Mouse (Mus musculus) heart, embryonic 11.5 days (tissue): ENCODE results near the gene Stim1. TPM values are rescaled to one million over a fixed set of nuclear protein-coding genes. Genes with fewer than 3 reads are reported as not detected.

Source experiments
- ATAC-seq: fragments of 200-750 bp; cut with Nextera tagmentation; replicated peaks from 2 replicates; pipeline ENCODE4 v1.8.0; 2017; ENCODE audit warnings: moderate library complexity; ENCODE audit not compliant: insufficient number of reproducible peaks, low FRiP score, low TSS enrichment
- H3K27ac ChIP-seq: fragments of 300-500 bp; sonication (generic); 2 replicates; pipeline ENCODE4 v1.5.1; 2014; ENCODE audit warnings: mild to moderate bottlenecking, low read depth, low read length
- H3K27me3 ChIP-seq: fragments of 300-500 bp; sonication (generic); 2 replicates; pipeline ENCODE4 v1.6.1; 2014; ENCODE audit warnings: mild to moderate bottlenecking, low read length, mixed read lengths; ENCODE audit not compliant: control insufficient read depth, insufficient read depth
- H3K36me3 ChIP-seq: fragments of 300-500 bp; sonication (generic); 2 replicates; pipeline ENCODE4 v1.6.1; 2014; ENCODE audit warnings: mild to moderate bottlenecking, low read length, moderate library complexity, mixed read lengths; ENCODE audit not compliant: control insufficient read depth, insufficient read depth
- H3K4me1 ChIP-seq: fragments of 300-500 bp; sonication (generic); 2 replicates; pipeline ENCODE4 v1.6.1; 2014; ENCODE audit warnings: low read length; ENCODE audit not compliant: control insufficient read depth, insufficient read depth
- H3K4me2 ChIP-seq: fragments of 300-500 bp; sonication (generic); 2 replicates; pipeline ENCODE4 v1.6.1; 2014; ENCODE audit warnings: mild to moderate bottlenecking, moderate library complexity
- H3K4me3 ChIP-seq: fragments of 300-500 bp; sonication (generic); 2 replicates; pipeline ENCODE4 v1.5.1; 2014; ENCODE audit warnings: low read depth, low read length
- H3K9ac ChIP-seq: fragments of 300-500 bp; sonication (generic); 2 replicates; pipeline ENCODE4 v1.6.1; 2014; ENCODE audit warnings: mild to moderate bottlenecking, low read depth, low read length, moderate library complexity
- H3K9me3 ChIP-seq: fragments of 300-500 bp; sonication (generic); replicated peaks from 2 replicates; pipeline ENCODE4 v1.6.1; 2016; ENCODE audit warnings: low read length; ENCODE audit not compliant: control insufficient read depth
- WGBS: fragments of 180-500 bp; shearing (Covaris S2); extraction: QIAGEN DNeasy Blood & Tissue Kit; methylation state at CpG from one replicate; pipeline ENCODE4 v1.1.7; 2014; ENCODE audit not compliant: insufficient replicate concordance; 5-methylcytosine and 5-hydroxymethylcytosine counted together
- polyA plus RNA-seq: library from polyadenylated mRNA; unstranded; fragments of >200 nt; fragmentation: Nextera tagmentation; extraction: Ambion mirVana; gene quantifications from 2 replicates; pipeline ENCODE4 v1.2.1, GENCODE M21; 2014

The Stim1 gene
- polyA plus RNA-seq, 1 experiment from 2014 or later, result 9.1 TPM

DNA sequence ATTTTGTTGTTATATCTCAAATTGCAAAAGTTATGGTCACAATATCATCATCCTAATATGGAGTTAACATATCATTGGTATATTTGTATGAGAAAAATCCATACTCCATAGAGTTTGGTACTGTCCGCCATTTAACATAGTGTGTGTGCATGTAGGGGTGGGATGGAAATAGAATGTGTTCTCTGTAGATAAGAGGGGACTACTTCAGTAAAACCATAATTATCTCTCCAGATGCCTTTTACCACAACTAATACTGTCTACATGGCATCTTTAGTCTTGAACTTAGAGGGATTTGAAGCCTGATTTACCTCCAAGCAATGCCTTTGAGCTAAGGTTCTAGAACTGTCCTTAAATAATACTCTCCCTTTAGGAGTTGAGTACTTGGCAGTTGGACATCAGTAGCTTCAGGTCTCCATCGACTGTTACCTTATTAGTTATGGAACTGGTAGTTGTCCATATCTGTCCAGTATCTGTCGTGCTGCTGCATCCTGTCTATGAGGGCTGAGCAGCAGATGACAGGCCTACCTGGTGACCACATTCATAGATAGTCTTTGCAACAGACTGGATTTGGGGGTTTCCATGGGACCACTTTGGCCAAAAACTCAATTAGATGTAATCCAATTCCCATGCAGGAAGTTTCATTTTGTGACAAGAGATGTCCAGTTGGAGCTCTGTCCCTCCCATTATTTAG is 105.9 kb downstream of the Stim1 start:
- H3K36me3 ChIP-seq, result no peaks in the 10 kb centered on the region
- no peak overlapping the region for H3K27ac ChIP-seq
- no peaks in the 10 kb centered on the region for H3K4me1 ChIP-seq
- H3K27me3 ChIP-seq, result no peaks in the 10 kb centered on the region
- H3K9me3 ChIP-seq, result no peaks in the 10 kb centered on the region
- no peak overlapping the region for H3K9ac ChIP-seq
- H3K4me2 ChIP-seq, result no peak overlapping the region
- ATAC-seq, result no peak
- no peak overlapping the region for H3K4me3 ChIP-seq
- 87% methylated on average over 3 of the region's 3 CpGs for WGBS

DNA sequence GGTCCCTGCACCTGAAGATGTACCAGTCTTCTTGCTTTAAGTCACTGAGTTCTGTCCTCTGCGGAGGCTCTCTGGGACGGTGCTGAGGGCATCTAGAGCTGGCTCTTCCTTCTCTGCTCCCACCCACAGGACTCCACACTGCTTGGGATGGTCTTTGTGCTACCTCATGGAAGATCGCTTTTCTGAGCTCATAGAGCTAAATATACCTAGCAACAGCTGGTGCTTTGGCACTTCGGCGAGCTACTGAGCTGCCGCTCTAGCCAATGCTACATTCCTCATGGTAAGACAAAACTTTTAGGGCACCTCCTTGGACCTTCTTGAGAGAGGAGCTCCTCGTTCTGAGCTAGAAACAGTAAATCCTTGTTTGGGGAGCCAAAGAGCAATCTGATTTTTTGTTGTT is 115.6 kb downstream of the Stim1 start:
- no peak overlapping the region for H3K4me3 ChIP-seq
- no peak overlapping the region for H3K9ac ChIP-seq
- no peaks in the 10 kb centered on the region for H3K36me3 ChIP-seq
- ATAC-seq, result no peak
- H3K4me2 ChIP-seq, result no peak overlapping the region
- no peak overlapping the region for H3K27ac ChIP-seq
- H3K27me3 ChIP-seq, result no peaks in the 10 kb centered on the region
- H3K9me3 ChIP-seq, result no peaks in the 10 kb centered on the region
- H3K4me1 ChIP-seq, result no peaks in the 10 kb centered on the region
- 84% methylated on average over 7 of the region's 7 CpGs for WGBS

DNA sequence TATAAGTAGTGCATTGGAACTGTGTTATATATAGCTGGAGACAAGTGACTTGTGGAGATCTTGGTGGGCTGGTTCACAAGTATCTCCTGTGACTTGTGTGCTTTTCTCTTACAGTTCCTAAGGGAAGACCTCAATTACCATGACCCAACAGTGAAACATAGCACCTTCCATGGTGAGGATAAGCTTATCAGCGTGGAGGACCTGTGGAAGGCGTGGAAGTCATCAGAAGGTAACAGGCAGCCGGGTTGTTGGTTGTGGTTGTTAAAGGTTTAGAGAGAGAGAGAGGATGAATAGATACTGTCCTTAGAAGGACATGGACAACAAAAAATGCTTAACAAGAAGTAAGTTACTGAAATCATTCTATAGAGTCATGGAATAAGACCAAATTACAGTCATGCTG is 118.4 kb downstream of the Stim1 start:
- 74% methylated on average over 3 of the region's 3 CpGs for WGBS
- Histone ChIP-seq H3K27ac (no peak overlapping the region), H3K36me3 (no peaks in the 10 kb centered on the region), H3K4me2 (no peak overlapping the region), H3K9me3 (no peaks in the 10 kb centered on the region), H3K27me3 (no peaks in the 10 kb centered on the region), H3K9ac (no peak overlapping the region), H3K4me1 (no peaks in the 10 kb centered on the region), H3K4me3 (no peak overlapping the region)
- ATAC-seq, result no peak

DNA sequence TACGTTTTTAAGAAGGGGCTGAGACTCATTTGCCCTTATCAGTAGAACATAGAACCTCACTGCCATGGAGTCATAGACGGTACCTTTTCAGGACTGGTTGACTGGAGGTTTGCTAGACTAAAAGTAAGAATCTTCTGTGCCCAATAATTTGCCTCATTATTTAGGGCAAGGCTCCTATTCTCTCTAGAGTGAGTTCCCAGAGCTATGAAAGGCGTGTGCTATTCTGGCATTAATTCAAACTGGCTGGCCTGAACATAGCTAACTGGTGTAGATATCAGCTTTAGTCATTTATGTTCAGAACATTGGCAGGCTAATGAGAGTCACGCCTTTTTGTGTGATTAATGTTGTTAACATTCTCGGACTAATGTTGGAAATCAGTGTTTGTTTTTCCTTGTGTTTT is 121.5 kb downstream of the Stim1 start:
- H3K4me1 ChIP-seq, result no peaks in the 10 kb centered on the region
- H3K4me2 ChIP-seq, result no peak overlapping the region
- no peak overlapping the region for H3K9ac ChIP-seq
- H3K27ac ChIP-seq, result no peak overlapping the region
- ATAC-seq, result no peak
- no peaks in the 10 kb centered on the region for H3K9me3 ChIP-seq
- H3K27me3 ChIP-seq, result no peaks in the 10 kb centered on the region
- no peaks in the 10 kb centered on the region for H3K36me3 ChIP-seq
- no peak overlapping the region for H3K4me3 ChIP-seq
- WGBS, result 65% methylated on average over 5 of the region's 5 CpGs

DNA sequence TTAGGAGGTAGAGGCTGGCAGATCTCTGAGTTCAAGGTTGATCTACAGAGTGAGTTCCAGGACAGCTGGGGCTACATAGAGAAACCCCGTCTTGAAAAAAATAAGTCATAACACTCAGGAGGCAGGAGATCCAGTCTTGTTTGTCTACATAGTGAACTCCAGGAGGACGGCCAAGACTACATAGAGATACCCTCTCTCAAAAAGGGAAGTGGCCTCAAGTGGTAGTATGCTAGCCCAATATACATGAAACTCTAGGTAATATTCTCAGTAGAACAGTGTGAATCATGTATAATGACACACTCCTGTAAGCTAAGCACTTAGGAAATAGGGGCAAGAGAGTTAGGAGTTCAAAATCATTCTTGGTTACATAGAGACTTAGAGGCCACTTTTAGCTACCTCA is 126.3 kb downstream of the Stim1 start:
- Histone ChIP-seq H3K9ac (no peak overlapping the region), H3K27ac (no peak overlapping the region), H3K4me3 (no peak overlapping the region), H3K4me2 (no peak overlapping the region), H3K9me3 (no peaks in the 10 kb centered on the region), H3K4me1 (no peaks in the 10 kb centered on the region), H3K36me3 (no peaks in the 10 kb centered on the region), H3K27me3 (no peaks in the 10 kb centered on the region)
- no peak for ATAC-seq
- WGBS, result 86% methylated on average over 2 of the region's 2 CpGs

DNA sequence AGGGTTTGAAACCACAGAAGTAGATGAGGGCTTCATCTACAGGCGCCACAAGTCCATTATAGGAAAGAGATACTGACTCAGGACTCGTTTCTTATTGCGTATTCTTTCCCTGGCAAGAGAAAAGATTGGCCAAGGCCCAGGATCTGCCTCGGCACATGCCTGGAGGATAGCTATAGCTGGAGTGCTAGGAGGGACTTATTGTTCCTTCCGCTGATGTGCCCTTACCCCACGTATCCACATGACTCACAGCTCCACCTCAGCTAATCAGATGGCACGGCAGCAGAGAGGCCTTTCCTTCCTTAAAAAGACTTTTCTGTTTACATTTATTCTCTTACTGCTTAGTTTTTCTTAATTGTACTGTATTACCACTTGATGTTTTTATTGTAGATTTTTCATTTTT is 128.3 kb downstream of the Stim1 start:
- Histone ChIP-seq H3K9me3 (no peaks in the 10 kb centered on the region), H3K9ac (no peak overlapping the region), H3K36me3 (no peaks in the 10 kb centered on the region), H3K4me1 (no peaks in the 10 kb centered on the region), H3K4me2 (no peak overlapping the region), H3K27ac (no peak overlapping the region), H3K27me3 (no peaks in the 10 kb centered on the region), H3K4me3 (no peak overlapping the region)
- 74% methylated on average over 7 of the region's 7 CpGs for WGBS
- no peak for ATAC-seq

DNA sequence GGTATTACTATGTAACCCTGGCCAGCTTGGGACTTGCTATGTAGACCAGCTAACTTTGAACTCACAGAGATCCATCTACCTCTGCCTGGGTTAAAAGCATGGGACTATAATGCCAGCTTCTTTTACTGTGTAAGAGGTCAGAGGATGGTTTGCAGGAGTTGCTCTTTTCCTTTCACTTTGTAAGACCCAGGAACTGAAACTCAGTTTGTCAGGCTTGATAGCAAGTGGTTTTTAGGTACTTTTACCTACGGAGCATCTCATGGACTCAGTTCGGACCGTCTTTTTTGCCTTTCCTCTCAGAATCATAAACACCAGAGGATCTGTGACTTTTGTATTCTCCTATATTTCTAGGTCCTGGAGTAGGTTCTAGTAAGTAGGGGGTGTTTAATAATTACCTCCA is 128.7 kb downstream of the Stim1 start:
- H3K9ac ChIP-seq, result no peak overlapping the region
- no peak overlapping the region for H3K4me3 ChIP-seq
- no peak for ATAC-seq
- no peaks in the 10 kb centered on the region for H3K27me3 ChIP-seq
- no peak overlapping the region for H3K4me2 ChIP-seq
- WGBS, result 87% methylated on average over 3 of the region's 3 CpGs
- H3K9me3 ChIP-seq, result no peaks in the 10 kb centered on the region
- H3K27ac ChIP-seq, result no peak overlapping the region
- no peaks in the 10 kb centered on the region for H3K36me3 ChIP-seq
- no peaks in the 10 kb centered on the region for H3K4me1 ChIP-seq

DNA sequence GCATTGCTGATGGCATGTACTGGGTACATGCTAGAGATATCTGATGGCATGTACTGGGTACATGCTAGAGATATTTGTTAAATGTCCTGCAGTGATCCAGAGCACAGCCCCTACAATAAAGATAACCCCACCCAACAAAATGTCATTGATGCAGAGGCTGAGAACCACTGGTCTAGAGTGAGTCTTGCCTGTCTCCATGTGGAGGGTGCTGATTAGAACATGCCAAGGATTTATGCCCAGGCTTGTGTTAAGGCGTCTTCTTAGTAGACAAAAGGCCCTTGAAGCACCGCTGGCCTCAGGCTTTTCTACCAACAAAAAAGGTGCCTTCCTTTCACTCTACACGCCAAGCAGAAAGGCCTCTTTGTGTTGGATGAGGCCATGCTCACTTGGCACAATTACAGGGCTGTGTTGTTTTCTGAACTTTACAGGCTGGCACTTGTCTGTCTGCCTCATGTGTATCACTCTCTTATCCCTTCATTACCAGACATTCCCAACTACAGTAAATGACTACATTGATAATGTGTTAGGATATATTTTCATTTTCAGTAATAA is 131.7 kb downstream of the Stim1 start:
- H3K36me3 ChIP-seq, result no peaks in the 10 kb centered on the region

DNA sequence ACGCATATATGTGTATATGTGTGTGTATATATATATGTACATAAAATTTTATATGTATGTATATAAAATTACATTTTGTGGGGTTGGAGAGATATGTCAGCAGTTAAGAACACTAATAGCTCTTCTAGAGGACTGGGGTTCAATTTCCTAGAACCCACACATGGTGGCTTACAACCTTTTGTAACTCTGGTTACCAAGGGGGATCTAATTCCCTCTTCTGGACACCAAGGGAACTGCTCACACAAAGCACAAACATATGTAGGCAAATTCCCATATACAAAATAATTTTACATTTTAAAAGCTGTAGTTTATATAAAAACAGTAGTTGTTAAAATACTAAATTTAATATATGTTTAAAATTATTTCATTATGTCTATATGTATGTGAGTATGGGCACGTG is 136.5 kb downstream of the Stim1 start:
- 88% methylated on average over 2 of the region's 2 CpGs for WGBS
- H3K36me3 ChIP-seq, result no peaks in the 10 kb centered on the region
- no peaks in the 10 kb centered on the region for H3K4me1 ChIP-seq
- no peak for ATAC-seq
- H3K4me2 ChIP-seq, result no peak overlapping the region
- H3K9me3 ChIP-seq, result no peaks in the 10 kb centered on the region
- H3K9ac ChIP-seq, result no peak overlapping the region
- no peak overlapping the region for H3K4me3 ChIP-seq
- no peaks in the 10 kb centered on the region for H3K27me3 ChIP-seq
- no peak overlapping the region for H3K27ac ChIP-seq

More for the DNA sequence above, 131.7 kb downstream of the Stim1 start:
- ATAC-seq, result no peak
- H3K4me1 ChIP-seq, result no peaks in the 10 kb centered on the region
- H3K4me2 ChIP-seq, result no peak overlapping the region
- H3K27me3 ChIP-seq, result no peaks in the 10 kb centered on the region
- 71% methylated on average over 3 of the region's 3 CpGs for WGBS
- H3K4me3 ChIP-seq, result no peak overlapping the region
- H3K27ac ChIP-seq, result no peak overlapping the region
- H3K9ac ChIP-seq, result no peak overlapping the region
- H3K9me3 ChIP-seq, result no peaks in the 10 kb centered on the region
